Mouse (Mus musculus): Measurements from ENCODE around the gene Tle6. TPM values are rescaled to one million over a fixed set of nuclear protein-coding genes. Genes with fewer than 3 reads are reported as not detected.

Tle6 gene
- total RNA-seq, 1 experiment, result 22.0 TPM

DNA sequence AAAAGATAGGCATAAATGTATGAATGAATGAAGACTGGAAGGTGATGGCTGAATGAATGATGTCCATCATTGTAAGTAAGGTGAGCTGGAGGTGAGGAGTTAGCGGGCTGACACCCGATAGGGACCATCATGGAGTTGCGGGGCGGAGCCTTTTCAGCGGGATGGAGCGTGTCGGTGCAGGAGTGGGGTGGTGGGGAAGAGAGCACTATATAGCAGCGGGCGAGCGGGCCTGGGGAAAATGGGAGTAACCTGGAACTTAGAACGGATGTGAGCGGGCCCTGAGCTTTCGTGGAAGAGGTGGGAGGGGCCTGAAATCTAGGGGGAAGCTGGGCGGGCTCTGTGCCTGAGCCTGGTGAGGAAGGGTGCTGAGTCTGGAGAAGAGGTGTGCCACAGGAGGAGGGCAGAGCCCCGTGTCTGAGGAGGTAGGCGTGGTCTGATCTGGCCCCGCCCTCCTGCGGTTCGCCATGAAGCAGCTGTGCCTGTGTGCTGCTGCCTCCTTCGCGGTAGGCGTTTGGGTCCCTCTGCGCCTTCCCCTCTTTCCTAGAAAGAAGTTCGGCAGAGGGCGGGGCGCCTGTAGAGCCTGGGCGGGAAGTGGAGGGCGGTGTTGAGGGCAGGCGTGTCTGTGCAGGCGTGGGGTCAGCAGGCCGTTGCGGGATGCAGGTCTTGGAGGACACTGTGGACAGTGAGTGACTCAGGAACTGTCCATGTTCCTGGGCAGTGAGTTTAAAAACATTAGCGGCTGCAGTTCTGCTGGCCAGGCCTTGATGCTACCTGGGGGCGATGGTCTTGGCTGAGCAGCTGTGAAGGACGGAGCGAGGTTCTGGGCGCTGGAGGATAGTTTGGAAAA lies 32.6 kb upstream of the Tle6 start:
- peak overlapping the region; percentile 45 to 68 for H3K4me3 ChIP-seq (ENCODE audit: insufficient read depth in 1 of 2, low read depth in 1 of 2, low read length in 2 of 2, poor library complexity in 1 of 2, severe bottlenecking in 1 of 2)
- no peak for TF ChIP-seq CHD2 (IDR thresholded peaks at IDR 0.05; ENCODE audit: low read depth, low read length)
- no peak for TF ChIP-seq MAFK (IDR thresholded peaks at IDR 0.05; ENCODE audit: insufficient read depth, low read depth, low read length)
- no peak for TF ChIP-seq ZC3H11A (IDR thresholded peaks at IDR 0.05; ENCODE audit: borderline replicate concordance, low read depth, low read length)
- TF ChIP-seq HCFC1 (IDR thresholded peaks at IDR 0.05; ENCODE audit: borderline replicate concordance, insufficient read depth, low read length), result no peak
- TF ChIP-seq ZNF384 (IDR thresholded peaks at IDR 0.05; ENCODE audit: low read depth, low read length), result no peak
- H3K9ac ChIP-seq (ENCODE audit: insufficient read depth, low read depth, low read length, poor library complexity, severe bottlenecking), result peak overlapping the region; percentile 32; the same call in 1 of the 2 replicates
- in situ Hi-C loops (cut with MboI; ENCODE audit: low sequenced_read_pairs in 2 of 2, unreplicated experiment in 2 of 2), result no loop called here
- H3K4me1 ChIP-seq (ENCODE audit: control insufficient read depth in 2 of 2, insufficient read depth in 2 of 2, low read length in 2 of 2, poor library complexity in 1 of 2), result peaks cover 2 to 23% of the 10 kb centered on the region in 2 experiments; a peak in 2 of 4 replicates
- no peaks in the 10 kb centered on the region for H3K9me3 ChIP-seq (ENCODE audit: control insufficient read depth, insufficient read depth, low read depth, low read length)
- peak; percentile 91 for DNase-seq (ENCODE audit: low read depth, low spot score)
- no peaks in the 10 kb centered on the region for H3K36me3 ChIP-seq (ENCODE audit: control insufficient read depth, insufficient read depth, low read length, poor library complexity, severe bottlenecking)
- H3K27ac ChIP-seq (ENCODE audit: insufficient read depth, low read depth, low read length, poor library complexity, severe bottlenecking), result no peak overlapping the region

GRCm38 (mm10) chr10:81628390-81628789 lies 27.5 kb upstream of the Tle6 start, which contains the start of gene Ankrd24:
Gene Ankrd24 (plus strand): TSS chr10:81628540.
- Histone ChIP-seq H3K9me3 (ENCODE audit: control insufficient read depth, insufficient read depth, low read depth, low read length) (no peaks in the 10 kb centered on the region), H3K36me3 (ENCODE audit: control insufficient read depth, insufficient read depth, low read length, poor library complexity, severe bottlenecking) (0 out of 2 replicates have a peak, but pooled peaks cover 3% of the 10 kb centered on the region), H3K4me1 (ENCODE audit: control insufficient read depth in 2 of 2, insufficient read depth in 2 of 2, low read length in 2 of 2, poor library complexity in 1 of 2) (peaks cover 8 to 32% of the 10 kb centered on the region in 2 experiments; a peak in 3 of 4 replicates), H3K27ac (ENCODE audit: insufficient read depth, low read depth, low read length, poor library complexity, severe bottlenecking) (peak within 1 kb of the TSS; percentile 89), H3K4me3 (ENCODE audit: insufficient read depth in 1 of 2, low read depth in 1 of 2, low read length in 2 of 2, poor library complexity in 1 of 2, severe bottlenecking in 1 of 2) (peak within 1 kb of the TSS; percentile 93 to 97), H3K9ac (ENCODE audit: insufficient read depth, low read depth, low read length, poor library complexity, severe bottlenecking) (peak within 1 kb of the TSS; percentile 94)
- in situ Hi-C loops (cut with MboI; ENCODE audit: low sequenced_read_pairs in 2 of 2, unreplicated experiment in 2 of 2), result no loop called here
- TF ChIP-seq ZC3H11A (IDR thresholded peaks at IDR 0.05; ENCODE audit: borderline replicate concordance, low read depth, low read length) (no peak), ZNF384 (IDR thresholded peaks at IDR 0.05; ENCODE audit: low read depth, low read length) (no peak), CHD2 (IDR thresholded peaks at IDR 0.05; ENCODE audit: low read depth, low read length) (no peak), MAFK (IDR thresholded peaks at IDR 0.05; ENCODE audit: insufficient read depth, low read depth, low read length) (no peak), HCFC1 (IDR thresholded peaks at IDR 0.05; ENCODE audit: borderline replicate concordance, insufficient read depth, low read length) (no peak)
- DNase-seq (ENCODE audit: low read depth, low spot score), result no peak

DNA sequence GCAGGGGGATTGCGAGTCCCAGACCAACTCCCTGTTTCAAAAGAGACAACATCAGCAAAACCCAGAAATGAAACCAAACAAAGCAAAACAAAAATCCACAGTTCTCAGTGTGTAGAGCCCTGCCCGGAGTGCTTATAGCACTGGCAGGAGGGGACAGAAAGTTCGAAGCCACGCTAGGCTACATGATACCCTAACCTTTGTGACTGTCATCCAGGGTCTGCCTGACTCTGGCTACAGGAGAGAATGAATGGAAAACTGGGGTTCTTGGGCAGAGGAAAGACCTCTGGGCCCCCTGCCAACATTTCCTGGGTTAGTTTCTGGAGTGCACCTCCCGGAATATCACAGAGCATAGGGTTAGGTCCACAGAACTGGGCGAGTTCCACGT lies 27.0 kb upstream of the Tle6 start:
- in situ Hi-C loops (cut with MboI; ENCODE audit: low sequenced_read_pairs in 2 of 2, unreplicated experiment in 2 of 2), result no loop called here
- peak overlapping the region; percentile 21 to 97 for H3K4me3 ChIP-seq (ENCODE audit: insufficient read depth in 1 of 2, low read depth in 1 of 2, low read length in 2 of 2, poor library complexity in 1 of 2, severe bottlenecking in 1 of 2)

GRCm38 (mm10) chr10:81626994-81627835 lies 26.3 kb upstream of the Tle6 start, which contains the start of gene Sirt6:
Gene Sirt6 (minus strand): TSS chr10:81627797.
- no peaks in the 10 kb centered on the region for H3K9me3 ChIP-seq (ENCODE audit: control insufficient read depth, insufficient read depth, low read depth, low read length)
- peaks cover 7% of the 10 kb centered on the region; the same call in 1 of the 2 replicates for H3K36me3 ChIP-seq (ENCODE audit: control insufficient read depth, insufficient read depth, low read length, poor library complexity, severe bottlenecking)
- H3K9ac ChIP-seq (ENCODE audit: insufficient read depth, low read depth, low read length, poor library complexity, severe bottlenecking), result peak within 1 kb of the TSS; percentile 94
- H3K27ac ChIP-seq (ENCODE audit: insufficient read depth, low read depth, low read length, poor library complexity, severe bottlenecking), result peak within 1 kb of the TSS; percentile 89
- in situ Hi-C loops (cut with MboI; ENCODE audit: low sequenced_read_pairs in 2 of 2, unreplicated experiment in 2 of 2), result no loop called here
- peaks cover 8 to 36% of the 10 kb centered on the region in 2 experiments; a peak in 3 of 4 replicates for H3K4me1 ChIP-seq (ENCODE audit: control insufficient read depth in 2 of 2, insufficient read depth in 2 of 2, low read length in 2 of 2, poor library complexity in 1 of 2)
- DNase-seq (ENCODE audit: low read depth, low spot score), result peak; percentile 96
- TF ChIP-seq CHD2 (IDR thresholded peaks at IDR 0.05; ENCODE audit: low read depth, low read length) (no peak), MAFK (IDR thresholded peaks at IDR 0.05; ENCODE audit: insufficient read depth, low read depth, low read length) (peak; percentile 20; the same call in 1 of the 2 replicates), ZNF384 (IDR thresholded peaks at IDR 0.05; ENCODE audit: low read depth, low read length) (peak; percentile 80), ZC3H11A (IDR thresholded peaks at IDR 0.05; ENCODE audit: borderline replicate concordance, low read depth, low read length) (no peak), HCFC1 (IDR thresholded peaks at IDR 0.05; ENCODE audit: borderline replicate concordance, insufficient read depth, low read length) (peak; percentile 84)
- H3K4me3 ChIP-seq (ENCODE audit: insufficient read depth in 1 of 2, low read depth in 1 of 2, low read length in 2 of 2, poor library complexity in 1 of 2, severe bottlenecking in 1 of 2), result peak within 1 kb of the TSS; percentile 93 to 97

More for the DNA sequence above, 27.0 kb upstream of the Tle6 start:
- Histone ChIP-seq H3K9me3 (ENCODE audit: control insufficient read depth, insufficient read depth, low read depth, low read length) (no peaks in the 10 kb centered on the region), H3K36me3 (ENCODE audit: control insufficient read depth, insufficient read depth, low read length, poor library complexity, severe bottlenecking) (0 out of 2 replicates have a peak, but pooled peaks cover 3% of the 10 kb centered on the region), H3K4me1 (ENCODE audit: control insufficient read depth in 2 of 2, insufficient read depth in 2 of 2, low read length in 2 of 2, poor library complexity in 1 of 2) (peaks cover 8 to 34% of the 10 kb centered on the region in 2 experiments; a peak in 3 of 4 replicates), H3K9ac (ENCODE audit: insufficient read depth, low read depth, low read length, poor library complexity, severe bottlenecking) (peak overlapping the region; percentile 94), H3K27ac (ENCODE audit: insufficient read depth, low read depth, low read length, poor library complexity, severe bottlenecking) (peak overlapping the region; percentile 75)
- DNase-seq (ENCODE audit: low read depth, low spot score), result no peak
- no peak for TF ChIP-seq MAFK (IDR thresholded peaks at IDR 0.05; ENCODE audit: insufficient read depth, low read depth, low read length)
- TF ChIP-seq CHD2 (IDR thresholded peaks at IDR 0.05; ENCODE audit: low read depth, low read length), result no peak
- no peak for TF ChIP-seq HCFC1 (IDR thresholded peaks at IDR 0.05; ENCODE audit: borderline replicate concordance, insufficient read depth, low read length)
- no peak for TF ChIP-seq ZNF384 (IDR thresholded peaks at IDR 0.05; ENCODE audit: low read depth, low read length)
- no peak for TF ChIP-seq ZC3H11A (IDR thresholded peaks at IDR 0.05; ENCODE audit: borderline replicate concordance, low read depth, low read length)
